Mouse (Mus musculus) lung, embryonic 14.5 days (tissue): ENCODE results near the gene Plcb4. TPM values are rescaled to one million over a fixed set of nuclear protein-coding genes. Genes with fewer than 3 reads are reported as not detected.
A peak's percentile ranks its signal among the peaks of the same experiment; 100 is the strongest.

ENCODE experiments used
- ATAC-seq: fragments of 200-750 bp; cut with Nextera tagmentation; 2 replicates; pipeline ENCODE4 v1.8.0; 2017; ENCODE audit warnings: mild to moderate bottlenecking, moderate TSS enrichment, moderate library complexity; ENCODE audit not compliant: insufficient read depth
- DNase-seq: peaks from one replicate; pipeline ENCODE4 v3.0.0-alpha.2; 2015
- H3K27ac ChIP-seq: fragments of 300-500 bp; sonication (generic); 2 replicates; pipeline ENCODE4 v1.5.1; 2014; ENCODE audit warnings: low read depth, mild to moderate bottlenecking, moderate library complexity
- H3K27me3 ChIP-seq: fragments of 300-500 bp; sonication (generic); 2 replicates; pipeline ENCODE4 v1.6.1; 2014; ENCODE audit warnings: low read length, control low read depth; ENCODE audit not compliant: insufficient read depth
- H3K36me3 ChIP-seq: fragments of 300-500 bp; sonication (generic); 2 replicates; pipeline ENCODE4 v1.6.1; 2014; ENCODE audit warnings: control low read depth; ENCODE audit not compliant: insufficient read depth
- H3K4me1 ChIP-seq: fragments of 300-500 bp; sonication (generic); 2 replicates; pipeline ENCODE4 v1.6.1; 2014; ENCODE audit warnings: antibody characterized with exemption, control low read depth; ENCODE audit not compliant: insufficient read depth
- H3K4me2 ChIP-seq: fragments of 300-500 bp; sonication (generic); 2 replicates; pipeline ENCODE4 v1.6.1; 2014; ENCODE audit warnings: mild to moderate bottlenecking
- H3K4me3 ChIP-seq: fragments of 300-500 bp; sonication (generic); 2 replicates; pipeline ENCODE4 v1.5.1; 2014; ENCODE audit warnings: low read depth, low read length
- H3K9ac ChIP-seq: fragments of 300-500 bp; sonication (generic); 2 replicates; pipeline ENCODE4 v1.6.1; 2014
- H3K9me3 ChIP-seq: fragments of 300-500 bp; sonication (generic); 2 replicates; pipeline ENCODE4 v1.6.1; 2016; ENCODE audit warnings: low read depth, low read length, control low read depth
- CTCF ChIP-seq: IDR thresholded peaks from 2 replicates; pipeline ENCODE4 v1.5.1; 2016; ENCODE audit warnings: antibody characterized with exemption, low read depth
- WGBS: fragments of 180-500 bp; shearing (Covaris S2); extraction: QIAGEN DNeasy Blood & Tissue Kit; methylation state at CpG from one replicate; pipeline ENCODE4 v1.1.7; 2014; 5-methylcytosine and 5-hydroxymethylcytosine counted together
- polyA plus RNA-seq: library from polyadenylated mRNA; unstranded; fragments of >200 nt; fragmentation: Nextera tagmentation; extraction: Ambion mirVana; gene quantifications from 2 replicates; pipeline ENCODE4 v1.2.1, GENCODE M21; 2014

Gene Plcb4
- polyA plus RNA-seq, 1 experiment from 2014 or later, result 20.5 TPM

DNA sequence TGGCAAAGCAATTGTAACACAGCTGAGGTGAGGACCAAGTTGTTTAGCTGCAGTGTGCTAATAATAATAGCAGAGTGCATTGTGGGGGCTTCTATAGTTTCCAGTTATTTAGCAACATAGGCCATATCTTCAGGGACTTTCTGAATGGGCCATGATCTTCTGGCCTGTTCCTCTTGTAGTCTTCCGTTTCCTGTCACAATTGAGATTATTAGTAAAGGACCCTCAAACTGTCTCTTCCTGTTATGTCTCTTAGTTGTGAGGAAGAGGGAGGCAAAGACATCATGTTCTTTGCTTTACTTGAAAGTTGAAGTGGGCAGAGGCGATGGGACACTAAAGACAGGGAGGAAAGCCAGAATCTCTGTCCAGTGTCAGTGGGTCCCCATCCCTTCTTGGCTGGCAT, 195.2 kb downstream of the Plcb4 start:
- H3K27me3 ChIP-seq, result no peaks in the 10 kb centered on the region

DNA sequence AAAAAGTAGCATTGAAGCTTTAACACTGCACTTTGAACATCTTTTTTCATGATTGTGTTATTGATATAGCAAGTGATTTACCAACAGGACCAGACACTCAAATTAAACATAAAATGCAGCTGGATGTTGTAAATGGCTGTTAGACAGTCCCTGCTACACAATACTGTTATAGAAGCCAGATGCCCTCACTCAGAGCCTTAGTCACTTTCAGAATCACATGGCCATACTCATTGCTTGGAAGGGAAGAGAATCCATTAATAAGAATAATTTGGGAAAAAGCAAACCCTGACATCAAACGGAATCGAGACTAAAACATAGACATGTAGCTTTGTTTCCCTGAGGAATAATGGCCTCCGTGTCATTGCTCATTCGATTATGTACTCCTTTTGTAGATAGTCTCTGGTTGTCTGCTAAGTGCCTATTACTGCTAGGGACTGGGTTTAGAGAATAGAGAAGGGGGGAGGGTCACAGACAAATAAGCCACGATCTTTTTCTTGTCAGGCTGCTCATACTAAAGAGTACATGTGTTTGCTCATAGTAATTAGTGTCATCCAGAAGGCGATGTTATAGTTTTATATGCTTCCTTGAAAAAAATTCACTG, 197.2 kb downstream of the Plcb4 start:
- H3K36me3 ChIP-seq, result no peaks in the 10 kb centered on the region
- H3K9ac ChIP-seq, result no peak overlapping the region

More for the DNA sequence above, 195.2 kb downstream of the Plcb4 start:
- 74% methylated on average over 2 of the region's 2 CpGs for WGBS
- no peaks in the 10 kb centered on the region for H3K36me3 ChIP-seq
- no peaks in the 10 kb centered on the region for H3K9me3 ChIP-seq
- H3K4me2 ChIP-seq, result no peak overlapping the region
- no peak overlapping the region for H3K4me3 ChIP-seq
- no peak for TF ChIP-seq CTCF
- H3K4me1 ChIP-seq, result no peaks in the 10 kb centered on the region
- DNase-seq (no peak), ATAC-seq (no peak)
- no peak overlapping the region for H3K9ac ChIP-seq
- no peak overlapping the region for H3K27ac ChIP-seq

DNA sequence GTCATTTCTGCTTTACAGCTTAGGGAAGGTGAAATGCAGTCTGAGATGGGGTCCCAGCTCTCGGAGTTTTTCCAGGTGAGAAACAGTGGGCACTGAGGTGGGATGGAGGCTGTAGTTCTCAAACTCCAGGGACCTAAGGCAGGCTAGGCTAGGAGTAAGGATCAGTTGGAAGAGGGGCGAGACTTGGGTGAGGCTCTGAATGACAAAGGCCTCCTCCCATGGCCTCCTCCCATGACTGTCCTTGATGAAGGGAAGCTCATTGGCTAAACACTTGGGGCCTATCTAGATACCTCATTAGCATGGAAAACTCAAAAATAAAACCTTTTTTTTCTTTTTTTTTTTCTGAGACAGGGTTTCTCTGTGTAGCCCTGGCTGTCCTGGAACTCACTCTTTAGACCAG, 198.0 kb downstream of the Plcb4 start:
- no peak for ATAC-seq
- Histone ChIP-seq H3K4me3 (no peak overlapping the region), H3K9me3 (no peaks in the 10 kb centered on the region), H3K4me1 (no peaks in the 10 kb centered on the region), H3K4me2 (no peak overlapping the region), H3K9ac (no peak overlapping the region), H3K36me3 (no peaks in the 10 kb centered on the region), H3K27me3 (no peaks in the 10 kb centered on the region), H3K27ac (no peak overlapping the region)
- no peak for DNase-seq
- TF ChIP-seq CTCF, result no peak
- WGBS, result 91% methylated on average over 2 of the region's 2 CpGs

More for the DNA sequence above, 197.2 kb downstream of the Plcb4 start:
- peak; percentile 20 for DNase-seq
- Histone ChIP-seq H3K4me1 (no peaks in the 10 kb centered on the region), H3K9me3 (no peaks in the 10 kb centered on the region), H3K4me2 (no peak overlapping the region), H3K27me3 (no peaks in the 10 kb centered on the region), H3K4me3 (no peak overlapping the region), H3K27ac (no peak overlapping the region)
- WGBS, result 59% methylated on average over 6 of the region's 6 CpGs
- no peak for ATAC-seq
- TF ChIP-seq CTCF, result no peak

DNA sequence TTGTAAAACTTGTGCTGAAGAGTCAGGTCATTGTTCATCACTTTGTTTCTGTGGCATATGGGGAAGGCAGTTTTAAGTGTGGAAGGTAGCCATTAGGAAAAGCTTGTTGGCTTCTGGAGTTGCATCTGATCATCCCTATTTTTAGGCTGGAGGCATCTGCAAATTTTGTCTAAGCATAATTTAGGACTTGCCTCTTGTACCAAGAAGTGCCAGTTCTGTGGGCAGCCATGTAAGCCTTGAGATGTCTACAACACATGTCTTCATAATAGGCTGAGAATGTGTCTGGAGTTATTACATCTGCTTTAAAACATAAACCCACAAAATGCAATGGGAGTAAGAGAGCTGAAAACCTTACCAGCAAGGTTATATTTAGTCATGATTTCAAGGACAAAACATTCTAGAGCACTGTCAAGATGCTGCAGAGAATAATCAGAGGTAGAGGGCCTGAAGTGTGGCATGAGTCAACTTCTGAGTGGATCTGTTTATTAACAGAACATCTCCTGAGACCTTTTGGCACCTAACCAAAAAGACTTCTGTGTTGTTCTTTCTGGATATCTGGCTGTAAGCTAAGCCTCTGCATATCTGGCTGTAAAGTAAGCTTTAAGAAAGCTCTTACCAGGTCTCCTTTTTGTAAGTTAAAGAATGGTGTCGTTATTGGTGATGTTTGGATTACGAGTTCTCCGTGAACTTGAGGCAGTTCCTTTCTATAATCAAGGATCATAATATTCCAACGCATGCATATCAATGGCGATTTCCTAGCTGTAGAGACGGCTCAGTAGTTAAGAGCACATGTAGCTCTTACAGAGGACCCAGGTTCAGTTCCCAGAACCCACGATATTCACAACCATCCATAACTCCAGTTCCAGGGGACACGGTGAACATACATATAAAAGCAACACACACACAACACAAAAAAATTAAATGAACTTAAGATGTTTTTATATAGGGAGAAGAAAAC, 203.0 kb downstream of the Plcb4 start:
- DNase-seq, result peak; percentile 23
- Histone ChIP-seq H3K9ac (no peak overlapping the region), H3K27ac (no peak overlapping the region), H3K36me3 (no peaks in the 10 kb centered on the region), H3K4me2 (no peak overlapping the region), H3K4me3 (no peak overlapping the region), H3K9me3 (no peaks in the 10 kb centered on the region), H3K4me1 (0 out of 2 replicates have a peak, but pooled peaks cover 2% of the 10 kb centered on the region), H3K27me3 (no peaks in the 10 kb centered on the region)
- WGBS, result 80% methylated on average over 8 of the region's 8 CpGs
- ATAC-seq, result no peak
- TF ChIP-seq CTCF, result no peak

DNA sequence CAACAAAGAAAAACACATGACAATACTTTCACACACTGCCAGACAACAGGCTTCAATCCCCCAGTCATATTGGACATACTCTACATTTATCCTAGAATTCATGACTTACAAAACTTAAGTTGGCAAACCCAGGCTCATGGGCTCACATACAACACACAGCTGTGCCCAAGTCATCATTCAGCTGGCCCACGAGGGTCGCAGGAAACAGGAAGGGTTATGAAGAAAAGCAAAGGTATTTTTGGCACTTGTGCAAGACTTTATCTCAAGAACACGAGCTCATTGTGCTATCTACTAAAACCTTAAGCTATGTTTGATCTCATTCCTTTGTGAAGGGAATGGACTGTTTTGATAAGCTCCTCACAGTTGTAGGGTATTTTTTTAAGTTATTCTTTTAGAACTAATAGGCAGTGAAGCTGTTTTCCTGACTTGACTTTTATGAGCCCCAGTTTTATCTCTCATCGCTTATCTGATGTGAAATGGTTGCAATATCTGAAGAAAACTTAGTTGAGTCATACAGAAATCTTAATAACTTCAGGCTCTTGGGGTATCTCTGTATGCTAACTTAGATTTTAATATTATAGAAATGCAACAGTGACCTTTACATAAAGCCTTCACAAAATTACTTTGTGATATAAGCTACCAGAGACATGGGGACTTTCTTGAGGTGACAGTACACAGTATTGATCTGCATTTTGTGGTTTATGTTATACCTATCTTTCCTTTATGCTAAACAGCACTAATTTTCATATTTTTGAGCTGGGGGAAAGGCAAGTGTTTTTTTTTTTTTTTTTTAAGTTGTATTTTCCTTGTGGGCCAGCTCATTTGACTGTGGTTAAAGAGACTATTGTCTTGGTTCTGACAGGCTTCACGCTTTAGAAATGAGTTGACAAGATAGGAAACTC, 203.9 kb downstream of the Plcb4 start:
- DNase-seq (no peak), ATAC-seq (no peak)
- Histone ChIP-seq H3K4me2 (no peak overlapping the region), H3K9me3 (no peaks in the 10 kb centered on the region), H3K36me3 (no peaks in the 10 kb centered on the region), H3K4me3 (no peak overlapping the region), H3K27ac (no peak overlapping the region), H3K9ac (no peak overlapping the region), H3K4me1 (0 out of 2 replicates have a peak, but pooled peaks cover 3% of the 10 kb centered on the region), H3K27me3 (no peaks in the 10 kb centered on the region)
- no peak for TF ChIP-seq CTCF
- 53% methylated on average over 5 of the region's 5 CpGs for WGBS

DNA sequence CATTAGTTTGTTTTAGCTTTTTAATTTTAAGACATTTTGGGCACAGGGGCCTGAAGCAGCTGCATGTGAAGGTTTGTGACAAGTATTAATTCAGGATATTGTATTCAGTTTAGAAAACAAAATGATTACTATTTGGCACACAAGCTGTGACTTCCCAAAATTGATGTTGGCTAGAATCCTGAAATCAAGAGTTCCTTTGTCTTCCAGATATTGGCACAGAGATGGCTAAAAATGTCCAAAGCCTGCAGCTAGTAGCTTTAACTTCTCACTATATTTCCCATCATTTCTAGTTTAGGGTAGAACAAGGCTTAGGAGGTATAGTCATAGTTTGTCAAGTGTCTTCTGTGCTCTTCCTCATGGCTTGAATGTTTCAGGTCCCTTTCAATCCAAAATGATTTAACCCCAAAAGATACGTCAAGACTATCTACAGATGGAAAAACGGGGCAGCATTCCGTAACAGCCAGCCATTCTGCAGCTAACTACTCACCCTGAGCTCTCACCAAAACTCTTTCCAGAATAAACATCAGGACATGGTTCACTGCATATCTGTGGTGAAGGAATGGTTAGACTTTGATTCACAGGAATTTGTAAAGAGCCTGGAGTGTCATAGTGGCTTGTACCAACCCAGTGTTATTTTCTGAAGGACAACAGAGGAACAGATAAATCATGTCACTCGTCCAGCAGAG, 204.7 kb downstream of the Plcb4 start:
- Histone ChIP-seq H3K27ac (no peak overlapping the region), H3K27me3 (no peaks in the 10 kb centered on the region), H3K4me1 (0 out of 2 replicates have a peak, but pooled peaks cover 3% of the 10 kb centered on the region), H3K4me3 (no peak overlapping the region), H3K4me2 (no peak overlapping the region), H3K9me3 (no peaks in the 10 kb centered on the region), H3K9ac (no peak overlapping the region), H3K36me3 (no peaks in the 10 kb centered on the region)
- DNase-seq (no peak), ATAC-seq (no peak)
- TF ChIP-seq CTCF, result no peak
- 76% methylated on average over 4 of the region's 4 CpGs for WGBS
